Mouse (Mus musculus): ENCODE data around the gene Pfdn5.

Gene Pfdn5

DNA sequence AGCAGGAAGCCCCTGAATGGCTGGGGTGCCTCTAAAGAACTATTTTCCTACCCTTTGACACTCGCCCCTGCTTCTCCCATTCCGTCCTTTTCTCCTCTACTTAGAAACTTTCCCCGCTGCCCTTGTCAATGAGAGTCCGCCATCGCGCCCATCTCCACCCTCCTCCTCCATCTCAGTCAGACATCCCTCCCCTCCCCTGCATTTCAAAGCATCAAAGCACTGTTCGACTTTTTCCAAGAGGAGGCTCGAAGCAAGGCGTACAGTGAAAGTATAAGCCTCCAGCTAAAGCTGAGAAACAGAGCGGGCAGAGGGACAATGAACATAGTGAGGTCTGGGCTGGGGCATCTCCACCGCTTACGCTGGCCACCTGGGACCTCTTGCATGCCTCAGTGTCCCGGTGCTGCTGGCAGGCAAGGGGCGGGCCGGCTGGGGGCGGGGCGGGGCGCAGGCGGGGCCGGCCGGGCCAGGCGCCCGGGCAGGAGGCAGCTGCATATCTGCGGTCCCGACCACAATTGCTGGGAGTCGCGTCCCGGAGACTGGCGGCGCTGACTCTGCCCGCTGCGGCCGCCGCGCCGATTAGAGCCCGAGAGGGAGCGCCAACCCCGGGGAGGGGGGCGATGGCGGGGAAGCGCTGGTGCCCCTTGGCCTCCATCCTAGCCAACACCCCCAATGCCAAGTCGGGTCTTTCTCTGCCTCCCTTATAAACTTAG is 50.7 kb downstream of the Pfdn5 start:
- peak; percentile 45 for DNase-seq (ENCODE audit: low spot score)

DNA sequence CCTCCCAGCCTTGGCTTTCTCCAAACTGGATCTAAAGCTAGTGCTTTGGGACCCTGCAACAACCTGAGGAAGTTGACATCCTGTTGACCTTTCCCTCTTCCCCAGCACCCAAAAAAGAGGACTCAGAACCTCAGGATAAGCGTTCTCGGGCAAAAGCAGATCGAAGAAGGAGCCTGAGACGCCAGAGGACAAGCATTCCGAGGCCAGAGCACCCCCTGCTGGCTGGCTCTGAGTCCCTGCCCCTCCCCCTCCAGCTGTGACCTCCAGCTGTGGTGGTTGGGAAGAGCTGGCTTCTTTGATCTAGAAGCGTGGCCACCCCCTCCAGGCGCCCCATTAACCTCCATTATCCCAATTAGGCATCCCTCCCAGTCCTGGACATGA is 51.2 kb downstream of the Pfdn5 start:
- DNase-seq (ENCODE audit: low spot score) = peak; percentile 68

DNA sequence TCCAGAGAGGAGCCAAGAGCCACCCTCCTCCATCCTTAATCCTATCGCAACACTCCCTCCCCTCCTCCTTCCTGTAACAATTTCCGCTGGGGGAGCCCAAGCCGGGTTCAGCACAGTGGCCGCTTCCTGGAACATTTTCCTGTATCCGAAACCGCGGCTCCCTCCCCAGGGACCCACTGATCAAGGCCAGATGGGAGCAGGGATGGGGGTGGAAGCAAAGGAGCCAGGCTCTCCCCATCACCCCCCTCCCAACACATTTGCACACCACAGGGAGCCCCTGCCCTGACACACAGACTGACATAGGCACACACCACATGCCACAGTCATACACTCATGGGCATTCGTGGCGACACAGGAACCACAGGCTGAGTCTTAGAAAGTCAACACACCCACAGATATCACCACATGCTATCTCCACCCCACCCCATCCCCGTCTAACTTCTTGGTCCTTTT is 51.9 kb downstream of the Pfdn5 start:
- DNase-seq (ENCODE audit: low spot score) = no peak
